Mouse (Mus musculus) embryonic facial prominence, embryonic 14.5 days (tissue): ENCODE measurements at regions not wholly inside any gene's neighbourhood (a gene's known extent, or its start where the extent isn't known, plus 50 kb on each side); places are given as distances from the start of the nearest gene placed in this dataset.

Experiments used
- ATAC-seq: fragments of 200-750 bp; cut with Nextera tagmentation; 2 replicates; pipeline ENCODE4 v1.8.0; 2017; ENCODE audit warnings: low read depth, moderate number of reproducible peaks, moderate TSS enrichment
- DNase-seq: peaks from one replicate; pipeline ENCODE4 v3.0.0-alpha.2; 2015; ENCODE audit warnings: low spot score
- H3K27ac ChIP-seq: fragments of 300-500 bp; sonication (generic); replicated peaks from 2 replicates; pipeline ENCODE4 v1.5.1; 2014; ENCODE audit warnings: low read depth, mild to moderate bottlenecking, low read length, moderate library complexity
- H3K27me3 ChIP-seq: fragments of 300-500 bp; sonication (generic); replicated peaks from 2 replicates; pipeline ENCODE4 v1.6.1; 2014; ENCODE audit warnings: low read length; ENCODE audit not compliant: control insufficient read depth, insufficient read depth
- H3K36me3 ChIP-seq: fragments of 300-500 bp; sonication (generic); 2 replicates; pipeline ENCODE4 v1.6.1; 2014; ENCODE audit warnings: low read length, mixed read lengths; ENCODE audit not compliant: control insufficient read depth, insufficient read depth
- H3K4me1 ChIP-seq: fragments of 300-500 bp; sonication (generic); 2 replicates; pipeline ENCODE4 v1.6.1; 2014; ENCODE audit warnings: antibody characterized with exemption, low read length; ENCODE audit not compliant: control insufficient read depth, insufficient read depth
- H3K4me2 ChIP-seq: fragments of 300-500 bp; sonication (generic); 2 replicates; pipeline ENCODE4 v1.6.1; 2014; ENCODE audit warnings: low read depth, mild to moderate bottlenecking, low read length, moderate library complexity, mixed read lengths
- H3K4me3 ChIP-seq: fragments of 300-500 bp; sonication (generic); 2 replicates; pipeline ENCODE4 v1.5.1; 2014; ENCODE audit warnings: low read depth, mild to moderate bottlenecking, low read length
- H3K9ac ChIP-seq: fragments of 300-500 bp; sonication (generic); 2 replicates; pipeline ENCODE4 v1.6.1; 2014; ENCODE audit warnings: low read depth, mild to moderate bottlenecking, low read length, moderate library complexity, mixed read lengths
- H3K9me3 ChIP-seq: fragments of 300-500 bp; sonication (generic); 2 replicates; pipeline ENCODE4 v1.6.1; 2016; ENCODE audit warnings: low read length; ENCODE audit not compliant: control insufficient read depth
- WGBS: fragments of 180-500 bp; shearing (Covaris S2); extraction: QIAGEN DNeasy Blood & Tissue Kit; methylation state at CpG from one replicate; pipeline ENCODE4 v1.1.7; 2014; 5-methylcytosine and 5-hydroxymethylcytosine counted together

DNA sequence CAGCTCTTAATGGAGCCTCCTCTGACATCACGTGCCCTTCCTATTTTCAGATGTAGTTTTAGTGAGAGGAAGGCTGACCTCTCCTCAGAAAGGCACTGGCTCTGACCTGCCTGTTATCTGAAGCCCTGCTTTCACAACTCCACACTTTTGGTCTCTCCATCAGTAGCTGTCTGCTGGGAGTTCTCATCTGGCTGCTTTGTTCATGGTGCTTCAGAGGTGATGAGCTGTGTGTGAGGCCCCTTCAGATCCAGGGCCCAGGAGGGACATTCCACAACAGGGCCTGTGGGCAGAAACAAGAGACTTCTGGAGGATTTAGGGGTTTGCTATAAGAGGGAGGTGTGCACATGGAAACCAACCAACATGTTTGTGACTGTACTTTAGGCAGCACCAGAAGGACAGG lies 50.8 kb upstream of the Fhl2 start:
- H3K4me1 ChIP-seq: no peaks in the 10 kb centered on the region
- H3K9me3 ChIP-seq: no peaks in the 10 kb centered on the region
- ATAC-seq: no peak
- H3K27ac ChIP-seq: no peak overlapping the region
- H3K27me3 ChIP-seq: no peaks in the 10 kb centered on the region
- H3K4me2 ChIP-seq: no peak overlapping the region
- no peak for DNase-seq
- WGBS: 81% methylated on average over 1 of the region's 1 CpGs
- H3K9ac ChIP-seq: no peak overlapping the region
- no peaks in the 10 kb centered on the region for H3K36me3 ChIP-seq
- H3K4me3 ChIP-seq: no peak overlapping the region

DNA sequence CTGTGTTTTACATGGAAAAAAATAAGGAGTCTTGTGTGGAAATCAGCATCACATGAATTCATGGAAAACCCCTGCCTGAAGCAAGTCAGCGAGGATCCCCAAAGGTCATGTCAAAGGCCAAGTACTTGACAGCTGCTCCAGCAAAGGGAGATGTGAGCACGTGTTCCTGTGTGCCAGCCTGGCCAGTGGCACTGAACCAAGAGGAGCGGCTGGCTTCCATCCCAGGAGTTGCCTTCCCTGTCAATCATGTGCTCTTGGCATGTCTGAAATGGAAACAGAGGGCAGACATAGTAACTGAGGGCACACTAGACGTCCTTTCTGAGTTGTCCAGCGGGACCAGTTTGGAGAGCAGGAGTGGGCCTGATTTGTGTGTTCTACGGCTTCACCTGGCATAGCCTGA lies 53.5 kb upstream of the Fhl2 start:
- no peaks in the 10 kb centered on the region for H3K9me3 ChIP-seq
- no peak for ATAC-seq
- H3K4me2 ChIP-seq: no peak overlapping the region
- no peak overlapping the region for H3K27ac ChIP-seq
- DNase-seq: no peak
- WGBS: 72% methylated on average over 6 of the region's 6 CpGs
- no peak overlapping the region for H3K4me3 ChIP-seq
- no peaks in the 10 kb centered on the region for H3K36me3 ChIP-seq
- no peaks in the 10 kb centered on the region for H3K27me3 ChIP-seq
- no peak overlapping the region for H3K9ac ChIP-seq
- H3K4me1 ChIP-seq: no peaks in the 10 kb centered on the region

DNA sequence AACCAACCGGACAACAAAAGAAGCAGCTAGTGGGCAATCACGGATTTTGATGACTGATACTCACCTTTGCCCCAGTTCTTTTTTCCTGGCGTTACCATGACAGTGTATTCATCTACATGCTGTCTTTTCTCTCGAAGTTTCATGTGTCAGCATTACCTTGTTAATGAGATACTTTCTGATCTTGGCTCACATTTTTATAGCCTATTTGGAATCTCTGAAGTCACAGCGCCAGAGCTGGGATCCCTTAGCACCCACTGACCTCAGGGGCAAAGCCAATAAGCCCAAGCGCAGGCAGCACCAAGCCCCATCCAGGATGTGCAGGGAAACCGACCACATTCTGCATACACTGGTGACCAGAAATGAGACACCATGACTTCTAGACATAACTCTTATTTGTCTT lies 54.6 kb upstream of the Fhl2 start:
- H3K9me3 ChIP-seq: no peaks in the 10 kb centered on the region
- no peak overlapping the region for H3K9ac ChIP-seq
- no peak for ATAC-seq
- no peaks in the 10 kb centered on the region for H3K36me3 ChIP-seq
- no peak overlapping the region for H3K4me2 ChIP-seq
- no peak for DNase-seq
- H3K4me1 ChIP-seq: no peaks in the 10 kb centered on the region
- no peak overlapping the region for H3K27ac ChIP-seq
- WGBS: 78% methylated on average over 7 of the region's 7 CpGs
- no peaks in the 10 kb centered on the region for H3K27me3 ChIP-seq
- no peak overlapping the region for H3K4me3 ChIP-seq

DNA sequence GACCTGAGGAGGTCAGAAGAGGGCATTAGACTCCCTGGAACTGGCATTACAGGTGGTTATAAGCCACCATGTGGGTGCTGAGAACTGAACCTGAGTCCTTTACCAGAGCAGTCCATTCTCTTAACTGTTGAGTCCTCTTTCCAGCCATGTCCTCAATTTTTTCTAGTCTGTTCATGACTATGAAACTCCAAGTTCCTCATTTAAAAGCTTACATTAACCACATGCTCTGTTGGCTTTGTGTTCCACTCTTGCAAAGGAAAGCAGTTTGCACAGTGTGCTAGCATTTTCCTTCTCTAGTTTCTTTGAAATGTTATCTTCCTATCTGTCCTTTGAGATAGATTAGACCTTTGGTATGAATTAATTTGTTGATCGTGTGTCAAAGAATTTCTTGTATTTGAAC lies 57.3 kb upstream of the Fhl2 start:
- H3K4me1 ChIP-seq: no peaks in the 10 kb centered on the region
- H3K27ac ChIP-seq: no peak overlapping the region
- H3K27me3 ChIP-seq: no peaks in the 10 kb centered on the region
- no peak overlapping the region for H3K4me2 ChIP-seq
- no peaks in the 10 kb centered on the region for H3K36me3 ChIP-seq
- no peaks in the 10 kb centered on the region for H3K9me3 ChIP-seq
- ATAC-seq (no peak), DNase-seq (no peak)
- H3K9ac ChIP-seq: no peak overlapping the region
- WGBS: 84% methylated on average over 1 of the region's 1 CpGs
- no peak overlapping the region for H3K4me3 ChIP-seq

DNA sequence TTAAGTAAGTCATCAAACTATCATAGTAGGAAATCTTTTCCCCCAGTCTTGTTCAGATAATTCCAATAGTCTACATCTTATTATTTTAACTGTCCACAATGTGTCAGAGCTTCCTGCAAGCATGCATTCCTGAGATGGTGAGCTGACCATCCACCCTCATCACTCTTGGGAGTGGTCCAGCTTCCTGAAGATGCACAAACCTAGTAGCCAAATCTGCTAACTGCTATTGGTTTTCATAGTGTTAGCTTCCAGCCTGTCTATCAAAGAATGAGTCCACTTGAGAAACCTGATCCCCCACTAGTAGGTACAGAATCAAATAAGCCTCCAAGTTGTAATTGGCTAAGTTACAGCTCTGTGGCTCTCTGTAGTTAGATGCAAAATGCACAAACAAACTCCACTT lies 59.3 kb upstream of the Fhl2 start:
- no peak for DNase-seq
- Histone ChIP-seq H3K27me3 (no peaks in the 10 kb centered on the region), H3K4me3 (no peak overlapping the region), H3K9ac (no peak overlapping the region), H3K27ac (no peak overlapping the region), H3K4me1 (no peaks in the 10 kb centered on the region), H3K4me2 (no peak overlapping the region), H3K36me3 (no peaks in the 10 kb centered on the region), H3K9me3 (no peaks in the 10 kb centered on the region)
- ATAC-seq: no peak

DNA sequence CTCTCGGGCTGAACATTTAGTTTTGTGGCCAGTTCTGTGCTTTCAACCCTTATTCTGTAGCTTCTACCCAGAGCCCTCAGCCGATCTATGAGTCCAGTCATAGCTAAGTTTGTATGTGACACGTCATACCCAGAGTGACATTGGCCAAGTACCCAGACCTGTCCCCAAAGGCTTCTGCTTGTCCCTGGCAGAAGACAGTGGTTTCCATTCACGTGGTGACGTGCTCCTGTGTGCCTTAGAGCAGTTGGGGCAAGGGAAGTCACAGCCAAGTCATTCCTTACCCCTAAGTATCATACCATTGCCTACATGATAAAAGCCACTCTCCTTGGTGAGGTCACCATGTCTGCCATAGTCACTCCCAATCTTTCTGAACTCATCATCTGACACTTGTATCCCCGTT lies 61.1 kb upstream of the Fhl2 start:
- WGBS: 83% methylated on average over 6 of the region's 6 CpGs
- Histone ChIP-seq H3K4me3 (no peak overlapping the region), H3K27ac (no peak overlapping the region), H3K9ac (no peak overlapping the region), H3K27me3 (no peaks in the 10 kb centered on the region), H3K4me1 (no peaks in the 10 kb centered on the region), H3K36me3 (no peaks in the 10 kb centered on the region), H3K9me3 (no peaks in the 10 kb centered on the region), H3K4me2 (no peak overlapping the region)
- DNase-seq (no peak), ATAC-seq (no peak)

DNA sequence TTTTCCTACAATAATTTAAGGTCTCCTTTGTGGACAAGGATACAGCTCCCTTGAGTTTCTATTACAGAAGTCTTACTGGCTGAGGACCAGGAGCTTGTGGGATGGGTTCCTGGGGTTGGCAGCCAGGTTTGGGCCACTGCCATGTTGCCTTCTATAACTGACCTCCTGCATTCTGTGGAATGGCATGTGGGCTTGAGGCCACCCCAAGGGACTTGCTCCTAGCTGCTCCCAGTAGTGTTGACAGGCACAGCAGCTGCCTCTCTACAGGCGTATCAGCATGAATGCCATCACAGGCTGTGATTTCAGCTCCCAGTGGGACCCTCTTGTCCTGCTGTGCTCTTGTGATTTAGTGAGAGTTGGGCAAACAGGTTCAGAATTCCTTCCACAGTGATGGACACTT lies 63.1 kb upstream of the Fhl2 start:
- H3K4me1 ChIP-seq: no peaks in the 10 kb centered on the region
- WGBS: 70% methylated on average over 1 of the region's 1 CpGs

DNA sequence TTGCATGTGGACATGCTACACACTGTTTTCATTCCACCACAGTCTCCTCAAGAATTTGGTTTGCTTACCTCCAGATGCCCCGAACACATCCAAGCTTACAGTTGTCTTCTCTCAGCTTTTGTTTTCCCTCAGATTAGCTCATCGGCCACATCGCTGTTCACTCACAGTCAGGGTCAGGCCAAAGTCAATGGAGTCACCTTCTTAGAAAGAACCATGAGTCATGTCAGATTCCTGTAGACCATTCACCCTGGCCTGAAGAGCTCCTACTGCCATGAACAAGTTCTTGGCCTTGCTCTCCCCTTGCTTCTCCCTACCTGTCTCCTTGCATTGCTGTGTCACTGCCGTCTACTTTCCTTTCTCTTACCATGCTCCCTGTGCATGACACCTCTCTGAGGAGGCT lies 63.7 kb upstream of the Fhl2 start:
- H3K4me1 ChIP-seq: no peaks in the 10 kb centered on the region
- no peak overlapping the region for H3K9ac ChIP-seq
- ATAC-seq (no peak), DNase-seq (no peak)
- H3K27me3 ChIP-seq: no peaks in the 10 kb centered on the region
- H3K36me3 ChIP-seq: no peaks in the 10 kb centered on the region
- no peaks in the 10 kb centered on the region for H3K9me3 ChIP-seq
- H3K4me3 ChIP-seq: no peak overlapping the region
- no peak overlapping the region for H3K27ac ChIP-seq
- no peak overlapping the region for H3K4me2 ChIP-seq
- 90% methylated on average over 4 of the region's 4 CpGs for WGBS

More for the DNA sequence above, 63.1 kb upstream of the Fhl2 start:
- Histone ChIP-seq H3K27me3 (no peaks in the 10 kb centered on the region), H3K4me2 (no peak overlapping the region), H3K4me3 (no peak overlapping the region), H3K9ac (no peak overlapping the region), H3K27ac (no peak overlapping the region), H3K36me3 (no peaks in the 10 kb centered on the region), H3K9me3 (no peaks in the 10 kb centered on the region)
- DNase-seq (peak; percentile 38), ATAC-seq (no peak; the same call in 1 of the 2 replicates)

DNA sequence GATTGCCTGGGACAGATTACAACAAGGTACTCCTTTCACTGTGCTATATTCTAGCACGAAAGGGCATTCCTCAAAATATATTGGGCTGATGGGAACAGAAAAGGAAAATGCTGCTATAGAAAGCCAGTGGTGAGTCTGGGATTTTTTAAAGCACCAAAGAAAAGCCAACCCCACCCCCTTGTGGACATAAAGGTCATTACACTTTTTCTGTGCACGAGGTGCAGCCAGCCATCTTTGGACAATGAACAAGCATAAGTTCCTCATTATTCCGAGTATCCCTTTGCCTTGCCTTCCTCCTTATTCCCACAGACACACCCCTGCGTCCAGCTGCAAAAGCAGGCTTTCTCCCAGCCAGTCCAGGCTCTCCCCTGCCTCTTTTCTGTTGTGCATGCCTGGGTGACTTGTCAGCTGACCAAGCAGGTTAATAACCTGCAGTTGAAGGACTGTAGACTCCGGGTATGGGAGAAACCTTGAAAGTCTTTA lies 67.7 kb upstream of the Fhl2 start:
- peak; percentile 54 for ATAC-seq
- Histone ChIP-seq H3K27me3 (no peaks in the 10 kb centered on the region), H3K27ac (no peak overlapping the region), H3K4me1 (peaks cover 5% of the 10 kb centered on the region; the same call in 1 of the 2 replicates), H3K4me3 (no peak overlapping the region), H3K36me3 (no peaks in the 10 kb centered on the region), H3K9ac (no peak overlapping the region), H3K9me3 (no peaks in the 10 kb centered on the region), H3K4me2 (peak overlapping the region; percentile 32; the same call in 1 of the 2 replicates)
- DNase-seq: peak; percentile 77
- WGBS: 16% methylated on average over 5 of the region's 5 CpGs
